Mouse (Mus musculus): Measurements from ENCODE around the gene Rbm20. TPM values are rescaled to one million over a fixed set of nuclear protein-coding genes. Genes with fewer than 3 reads are reported as not detected.

Gene Rbm20
- total and polyA plus RNA-seq, 3 experiments, result 0.05 to 0.56 (median 0.08) TPM

GRCm38 (mm10) chr19:53704895-53705823 is 28.1 kb downstream of the Rbm20 start:
- Histone ChIP-seq H3K9ac (ENCODE audit: insufficient read depth, low read depth) (no peak overlapping the region), H3K27me3 (replicated peaks) (no peaks in the 10 kb centered on the region), H3K4me1 (ENCODE audit: control insufficient read depth in 1 of 2, insufficient read depth in 2 of 2) (peaks cover 1 to 14% of the 10 kb centered on the region in 2 experiments; a peak in 2 of 4 replicates), H3K4me3 (replicated peaks in 1 of 3; ENCODE audit: low read depth in 2 of 3, low read length in 2 of 3, poor library complexity in 1 of 3) (no peak overlapping the region), H3K79me2 (replicated peaks; ENCODE audit: control insufficient read depth, extremely low read depth, insufficient read depth, poor library complexity, severe bottlenecking) (no peaks in the 10 kb centered on the region), H3K36me3 (replicated peaks in 1 of 2; ENCODE audit: control insufficient read depth in 1 of 2, insufficient read depth in 1 of 2, low read length in 1 of 2) (no peaks in the 10 kb centered on the region), H3K4me2 (ENCODE audit: insufficient read depth, low read depth, poor library complexity, severe bottlenecking) (no peak overlapping the region), H3K27ac (ENCODE audit: insufficient read depth, low read depth) (no peak overlapping the region), H3K9me3 (replicated peaks; ENCODE audit: low read length) (peaks cover 7% of the 10 kb centered on the region)
- dilution Hi-C loops (cut with MboI; ENCODE audit: extremely low pct_ligation_motif_present, extremely low pct_unique_long_range_greater_than_20kb, low sequenced_read_pairs), result no loop called here
- TF ChIP-seq POLR2AphosphoS2 (IDR thresholded peaks at IDR 0.05; ENCODE audit: low read depth, low read length) (no peak), TBP (conservative IDR thresholded peaks at IDR 0.05; ENCODE audit: low read depth, low read length) (no peak), RAD21 (IDR thresholded peaks at IDR 0.05; ENCODE audit: low read depth, low read length) (no peak), TCF12 (IDR thresholded peaks at IDR 0.05; ENCODE audit: low read depth, low read length) (no peak), ZMIZ1 (IDR thresholded peaks at IDR 0.05; ENCODE audit: low read depth, low read length) (no peak), NRF1 (IDR thresholded peaks at IDR 0.05; ENCODE audit: low read depth, low read length) (no peak), CHD2 (IDR thresholded peaks at IDR 0.05; ENCODE audit: low read length) (no peak), SMC3 (IDR thresholded peaks at IDR 0.05; ENCODE audit: low read depth, low read length) (no peak)
- in situ Hi-C loops (cut with MboI; ENCODE audit: low pct_ligation_motif_present, low pct_unique_long_range_greater_than_20kb, low sequenced_read_pairs), result no loop called here
- no peak for DNase-seq (ENCODE audit: extremely low read depth)

GRCm38 (mm10) chr19:53708401-53708800 is 31.3 kb downstream of the Rbm20 start:
- H3K9ac ChIP-seq (ENCODE audit: insufficient read depth, low read depth), result no peak overlapping the region
- H3K36me3 ChIP-seq (replicated peaks in 1 of 2; ENCODE audit: control insufficient read depth in 1 of 2, insufficient read depth in 1 of 2, low read length in 1 of 2), result no peaks in the 10 kb centered on the region
- no peak overlapping the region for H3K4me3 ChIP-seq (replicated peaks in 1 of 3; ENCODE audit: low read depth in 2 of 3, low read length in 2 of 3, poor library complexity in 1 of 3)

GRCm38 (mm10) chr19:53710861-53711260 is 33.8 kb downstream of the Rbm20 start:
- Histone ChIP-seq H3K36me3 (replicated peaks in 1 of 2; ENCODE audit: control insufficient read depth in 1 of 2, insufficient read depth in 1 of 2, low read length in 1 of 2) (no peaks in the 10 kb centered on the region), H3K4me3 (replicated peaks in 1 of 3; ENCODE audit: low read depth in 2 of 3, low read length in 2 of 3, poor library complexity in 1 of 3) (peak overlapping the region in 1 of 3 experiments; percentile 6), H3K27me3 (replicated peaks) (no peaks in the 10 kb centered on the region), H3K4me1 (ENCODE audit: control insufficient read depth in 1 of 2, insufficient read depth in 2 of 2) (peaks cover 11 to 25% of the 10 kb centered on the region in 2 experiments), H3K27ac (ENCODE audit: insufficient read depth, low read depth) (no peak overlapping the region), H3K4me2 (ENCODE audit: insufficient read depth, low read depth, poor library complexity, severe bottlenecking) (peak overlapping the region; percentile 48), H3K9me3 (replicated peaks; ENCODE audit: low read length) (peaks cover 7% of the 10 kb centered on the region), H3K79me2 (replicated peaks; ENCODE audit: control insufficient read depth, extremely low read depth, insufficient read depth, poor library complexity, severe bottlenecking) (no peaks in the 10 kb centered on the region), H3K9ac (ENCODE audit: insufficient read depth, low read depth) (no peak overlapping the region)
- dilution Hi-C loops (cut with MboI; ENCODE audit: extremely low pct_ligation_motif_present, extremely low pct_unique_long_range_greater_than_20kb, low sequenced_read_pairs) (no loop called here), in situ Hi-C loops (cut with MboI; ENCODE audit: low pct_ligation_motif_present, low pct_unique_long_range_greater_than_20kb, low sequenced_read_pairs) (no loop called here)
- peak; percentile 58 for DNase-seq (ENCODE audit: extremely low read depth)
- TF ChIP-seq TCF12 (IDR thresholded peaks at IDR 0.05; ENCODE audit: low read depth, low read length) (peak; percentile 52; the same call in 1 of the 2 replicates), EP300 (IDR thresholded peaks at IDR 0.05; ENCODE audit: low read length) (peak; percentile 45), CTCF (conservative IDR thresholded peaks at IDR 0.05 in 1 of 2, IDR thresholded peaks at IDR 0.05 in 1 of 2; ENCODE audit: low read depth in 2 of 2, low read length in 2 of 2) (no peak), RCOR1 (conservative IDR thresholded peaks at IDR 0.05; ENCODE audit: low read depth, low read length) (no peak), MYC (IDR thresholded peaks at IDR 0.05; ENCODE audit: low read depth, low read length) (peak; percentile 84; the same call in 1 of the 2 replicates), RAD21 (IDR thresholded peaks at IDR 0.05; ENCODE audit: low read depth, low read length) (no peak; the same call in 1 of the 2 replicates), SIN3A (IDR thresholded peaks at IDR 0.05; ENCODE audit: low read length) (peak; percentile 42; the same call in 1 of the 2 replicates), POLR2A (IDR thresholded peaks at IDR 0.05; ENCODE audit: low read depth, low read length) (0 out of 2 replicates have a peak, but pooled peaks have one; percentile 24), MXI1 (IDR thresholded peaks at IDR 0.05; ENCODE audit: low read depth, low read length) (peak; percentile 76; the same call in 1 of the 2 replicates), MAX (IDR thresholded peaks at IDR 0.05; ENCODE audit: low read length) (peak; percentile 66)

More at GRCm38 (mm10) chr19:53708401-53708800, 31.3 kb downstream of the Rbm20 start:
- H3K27ac ChIP-seq (ENCODE audit: insufficient read depth, low read depth), result no peak overlapping the region
- in situ Hi-C loops (cut with MboI; ENCODE audit: low pct_ligation_motif_present, low pct_unique_long_range_greater_than_20kb, low sequenced_read_pairs), result no loop called here
- H3K4me1 ChIP-seq (ENCODE audit: control insufficient read depth in 1 of 2, insufficient read depth in 2 of 2), result peaks cover 11 to 25% of the 10 kb centered on the region in 2 experiments
- H3K79me2 ChIP-seq (replicated peaks; ENCODE audit: control insufficient read depth, extremely low read depth, insufficient read depth, poor library complexity, severe bottlenecking), result no peaks in the 10 kb centered on the region
- DNase-seq (ENCODE audit: extremely low read depth), result no peak
- peaks cover 7% of the 10 kb centered on the region for H3K9me3 ChIP-seq (replicated peaks; ENCODE audit: low read length)
- no peak overlapping the region for H3K4me2 ChIP-seq (ENCODE audit: insufficient read depth, low read depth, poor library complexity, severe bottlenecking)
- dilution Hi-C loops (cut with MboI; ENCODE audit: extremely low pct_ligation_motif_present, extremely low pct_unique_long_range_greater_than_20kb, low sequenced_read_pairs), result no loop called here
- TF ChIP-seq ETS1 (conservative IDR thresholded peaks at IDR 0.05; ENCODE audit: low read depth, low read length) (no peak), PAX5 (IDR thresholded peaks at IDR 0.05; ENCODE audit: low read length) (no peak), ZC3H11A (IDR thresholded peaks at IDR 0.05; ENCODE audit: low read depth, low read length) (no peak), GABPA (IDR thresholded peaks at IDR 0.05; ENCODE audit: insufficient replicate concordance, low read depth, low read length) (no peak), TCF12 (IDR thresholded peaks at IDR 0.05; ENCODE audit: low read depth, low read length) (no peak), RCOR1 (conservative IDR thresholded peaks at IDR 0.05; ENCODE audit: low read depth, low read length) (no peak), MAX (IDR thresholded peaks at IDR 0.05; ENCODE audit: low read length) (no peak)
- H3K27me3 ChIP-seq (replicated peaks), result no peaks in the 10 kb centered on the region

All from CH12.LX (cell line).